Mouse (Mus musculus): ENCODE measurements around the gene Tarsl2. TPM values are rescaled to one million over a fixed set of nuclear protein-coding genes. Genes with fewer than 3 reads are reported as not detected.

Tarsl2 gene
- polyA plus RNA-seq, 1 experiment from 2014 or later, result 11.6 TPM

DNA sequence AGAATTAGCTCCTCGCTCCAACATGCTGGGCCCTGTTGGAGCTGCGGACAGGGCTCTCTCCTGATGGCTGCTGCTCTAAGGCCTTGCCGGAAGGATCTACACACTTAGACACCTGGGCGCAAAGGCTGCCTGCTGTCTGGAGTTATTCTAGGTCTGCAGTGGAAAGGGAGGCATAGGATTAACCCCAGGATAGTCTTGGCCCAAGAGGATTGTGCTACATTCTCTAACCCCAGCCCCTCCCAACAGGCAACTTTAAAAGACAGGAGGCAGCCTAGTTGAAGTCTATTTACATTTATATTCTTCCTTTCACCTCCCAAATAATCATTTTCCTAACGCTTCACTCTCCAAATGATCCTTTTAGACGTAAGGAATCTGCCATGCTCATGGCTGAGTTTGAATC, 8.9 kb upstream of the Tarsl2 start:
- no peak overlapping the region for H3K4me2 ChIP-seq (replicated peaks)
- no peaks in the 10 kb centered on the region for H3K9me3 ChIP-seq
- ATAC-seq (ENCODE audit: low FRiP score, low read depth), result no peak
- WGBS, result 82% methylated on average over 6 of the region's 6 CpGs
- H3K27ac ChIP-seq (replicated peaks), result no peak overlapping the region
- peaks cover 13% of the 10 kb centered on the region for H3K27me3 ChIP-seq
- no peaks in the 10 kb centered on the region for H3K36me3 ChIP-seq
- no peak overlapping the region for H3K9ac ChIP-seq (replicated peaks)
- H3K4me3 ChIP-seq, result no peak overlapping the region
- no peaks in the 10 kb centered on the region for H3K4me1 ChIP-seq

DNA sequence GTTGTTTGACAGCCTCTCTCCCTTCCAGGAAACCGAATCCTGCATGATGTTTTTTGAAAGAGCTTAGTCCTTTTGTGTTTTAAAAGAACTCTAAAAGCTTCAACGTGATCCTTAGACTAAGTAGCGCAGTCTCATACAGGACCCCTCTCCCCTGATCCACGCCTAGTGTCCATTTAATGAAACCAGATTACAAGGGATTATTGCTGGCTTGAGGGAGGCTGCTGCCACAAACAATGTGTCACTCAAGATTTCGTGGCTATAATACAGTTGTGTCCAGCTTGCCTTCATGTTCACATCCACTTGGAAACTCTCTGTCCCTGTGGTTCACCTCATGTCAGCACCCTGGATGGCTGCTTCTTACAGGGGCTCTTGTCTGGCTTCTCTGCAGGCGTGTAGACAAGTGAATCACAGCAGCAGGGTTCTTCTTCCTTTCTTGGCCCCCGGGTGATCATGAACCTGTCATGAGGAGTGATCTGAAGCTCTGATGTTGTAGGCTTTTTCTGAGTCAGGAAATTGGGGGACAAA, 8.3 kb upstream of the Tarsl2 start:
- Histone ChIP-seq H3K9ac (replicated peaks) (no peak overlapping the region), H3K9me3 (no peaks in the 10 kb centered on the region), H3K4me1 (no peaks in the 10 kb centered on the region), H3K4me3 (no peak overlapping the region), H3K36me3 (no peaks in the 10 kb centered on the region), H3K4me2 (replicated peaks) (no peak overlapping the region), H3K27me3 (peaks cover 13% of the 10 kb centered on the region), H3K27ac (replicated peaks) (no peak overlapping the region)
- ATAC-seq (ENCODE audit: low FRiP score, low read depth), result no peak
- WGBS, result 32% methylated on average over 7 of the region's 7 CpGs

DNA sequence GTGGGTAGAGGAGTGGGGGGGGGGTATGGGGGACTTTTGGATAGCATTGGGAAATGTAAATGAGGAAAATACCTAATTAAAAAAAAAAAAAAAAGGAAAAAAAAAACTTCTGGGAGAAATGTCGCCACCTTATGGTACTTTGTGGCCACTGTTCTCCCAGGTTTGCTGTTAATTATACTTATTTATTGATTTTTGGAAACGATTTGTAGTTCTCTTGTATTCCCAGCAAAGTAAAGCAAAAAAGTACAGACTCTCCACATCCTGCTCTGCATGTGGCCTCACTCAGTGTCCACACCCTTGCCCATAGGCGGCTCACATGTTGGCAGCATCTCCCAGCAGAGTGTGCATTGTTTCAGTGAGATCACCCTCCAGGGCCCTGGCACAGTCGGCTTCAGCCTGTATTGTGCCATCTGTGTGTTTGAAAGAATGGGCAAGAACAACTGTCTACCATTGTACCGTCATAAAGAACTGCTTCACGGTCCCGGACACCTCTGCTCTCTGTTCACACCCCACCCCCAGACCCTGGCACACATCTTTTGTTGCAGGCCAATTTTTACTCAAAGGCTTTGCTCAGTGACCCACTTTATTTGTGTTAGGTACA, 6.4 kb upstream of the Tarsl2 start:
- Histone ChIP-seq H3K27ac (replicated peaks) (no peak overlapping the region), H3K9ac (replicated peaks) (no peak overlapping the region), H3K4me1 (no peaks in the 10 kb centered on the region), H3K9me3 (no peaks in the 10 kb centered on the region), H3K36me3 (no peaks in the 10 kb centered on the region), H3K4me2 (replicated peaks) (no peak overlapping the region), H3K4me3 (no peak overlapping the region), H3K27me3 (peaks cover 15% of the 10 kb centered on the region)
- 64% methylated on average over 7 of the region's 7 CpGs for WGBS
- no peak for ATAC-seq (ENCODE audit: low FRiP score, low read depth)

DNA sequence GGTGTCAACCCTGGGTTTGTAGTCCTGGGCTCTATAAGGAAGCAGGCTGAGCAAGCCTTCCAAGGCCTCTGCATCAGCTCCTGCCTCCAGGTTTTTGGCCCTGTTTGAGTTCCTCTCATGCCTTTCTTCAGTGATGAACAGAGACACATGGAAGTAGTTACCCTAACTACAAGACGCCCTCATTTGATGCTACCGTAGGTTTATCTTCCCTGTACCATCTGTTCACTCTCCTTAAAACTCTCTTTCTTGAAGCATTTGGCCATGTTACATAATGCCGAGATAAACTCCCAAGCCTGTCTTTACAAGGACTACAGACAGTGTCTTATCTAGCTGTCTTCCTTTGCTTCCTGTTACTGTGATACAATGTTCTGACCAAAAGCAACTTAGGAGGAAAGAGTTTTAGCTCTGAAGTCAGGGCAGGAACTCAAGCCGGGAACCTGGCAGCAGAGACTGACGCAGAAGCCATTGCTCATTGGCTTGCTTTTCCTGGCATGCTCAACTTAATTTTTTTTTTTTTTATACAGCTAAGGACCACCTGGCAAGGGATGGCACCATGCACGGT, 4.8 kb upstream of the Tarsl2 start:
- H3K4me3 ChIP-seq, result no peak overlapping the region
- H3K4me2 ChIP-seq (replicated peaks), result no peak overlapping the region
- 86% methylated on average over 6 of the region's 6 CpGs for WGBS
- peaks cover 17% of the 10 kb centered on the region for H3K27me3 ChIP-seq
- no peak overlapping the region for H3K9ac ChIP-seq (replicated peaks)
- H3K27ac ChIP-seq (replicated peaks), result no peak overlapping the region
- 0 out of 2 replicates have a peak, but pooled peaks cover 5% of the 10 kb centered on the region for H3K4me1 ChIP-seq
- H3K36me3 ChIP-seq, result no peaks in the 10 kb centered on the region
- H3K9me3 ChIP-seq, result no peaks in the 10 kb centered on the region
- no peak for ATAC-seq (ENCODE audit: low FRiP score, low read depth)

DNA sequence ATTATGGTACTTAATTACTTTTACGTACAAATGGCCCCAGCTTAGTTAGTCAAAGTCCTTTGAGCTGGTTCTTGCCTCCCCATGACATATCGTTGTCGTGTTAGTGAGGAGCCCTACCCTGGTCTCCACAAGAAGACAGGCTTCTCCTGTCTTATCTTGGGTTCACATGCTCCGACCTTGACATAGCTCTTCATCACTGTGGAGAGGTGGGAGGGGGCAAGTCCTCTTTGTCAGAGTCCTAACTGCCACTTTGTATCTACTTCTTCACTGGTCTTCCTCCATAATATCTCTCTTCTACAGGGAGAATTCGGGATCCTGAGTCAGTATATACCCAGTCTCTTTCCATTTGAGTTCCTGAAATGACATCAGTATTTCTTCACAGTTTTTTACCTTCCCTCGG, 4.0 kb upstream of the Tarsl2 start:
- H3K36me3 ChIP-seq, result no peaks in the 10 kb centered on the region
- H3K4me2 ChIP-seq (replicated peaks), result no peak overlapping the region
- 0 out of 2 replicates have a peak, but pooled peaks cover 5% of the 10 kb centered on the region for H3K4me1 ChIP-seq
- H3K9me3 ChIP-seq, result no peaks in the 10 kb centered on the region
- peaks cover 17% of the 10 kb centered on the region for H3K27me3 ChIP-seq
- no peak overlapping the region for H3K27ac ChIP-seq (replicated peaks)
- no peak for ATAC-seq (ENCODE audit: low FRiP score, low read depth)
- WGBS, result 85% methylated on average over 6 of the region's 6 CpGs
- no peak overlapping the region for H3K4me3 ChIP-seq
- no peak overlapping the region for H3K9ac ChIP-seq (replicated peaks)

DNA sequence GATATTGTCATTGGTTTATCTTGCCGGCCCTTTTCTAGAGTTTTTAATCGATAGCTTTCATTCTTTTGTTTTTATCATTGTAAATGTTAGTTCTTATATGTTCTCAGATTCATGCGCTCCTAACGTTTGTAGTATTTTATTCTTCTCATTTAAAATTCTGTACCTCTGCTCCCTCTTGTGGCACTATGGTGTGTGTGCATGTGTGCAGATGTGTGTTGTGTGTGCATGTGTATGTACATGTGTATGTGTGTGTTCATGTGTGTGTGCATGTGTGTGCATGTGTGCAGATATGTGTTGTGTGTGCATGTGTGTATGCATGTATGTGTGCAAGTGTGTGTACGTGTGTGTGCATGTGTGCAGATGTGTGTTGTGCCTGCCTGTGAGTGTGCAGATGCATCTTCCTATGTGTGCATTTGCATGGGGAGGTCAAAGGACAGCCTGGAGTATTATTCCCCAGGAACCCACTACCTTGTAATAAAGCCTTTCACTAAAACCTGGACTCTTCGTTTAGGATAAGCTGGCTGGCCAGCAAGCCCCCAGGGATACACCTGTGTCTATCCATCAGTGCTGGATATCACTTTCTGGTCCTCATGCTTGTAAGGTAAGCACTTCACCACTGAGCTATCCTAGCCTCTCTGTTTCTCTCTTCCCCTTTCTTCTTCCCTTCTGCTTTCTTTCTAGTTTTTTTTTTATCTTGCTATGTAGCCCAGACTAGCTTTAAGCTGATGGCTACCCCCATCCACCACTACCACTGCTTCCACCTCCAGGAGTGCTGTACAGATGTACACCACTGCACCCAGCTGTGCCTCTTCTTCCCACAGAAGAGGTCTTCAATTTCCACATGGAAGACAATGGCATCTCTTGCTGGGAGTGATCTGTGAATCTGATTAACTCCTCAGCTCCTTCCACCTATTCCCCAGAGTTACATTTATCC, 2.1 kb upstream of the Tarsl2 start:
- no peak overlapping the region for H3K27ac ChIP-seq (replicated peaks)
- 74% methylated on average over 6 of the region's 6 CpGs for WGBS
- H3K9ac ChIP-seq (replicated peaks), result no peak overlapping the region
- H3K4me1 ChIP-seq, result 0 out of 2 replicates have a peak, but pooled peaks cover 5% of the 10 kb centered on the region
- no peak overlapping the region for H3K4me2 ChIP-seq (replicated peaks)
- no peaks in the 10 kb centered on the region for H3K36me3 ChIP-seq
- ATAC-seq (ENCODE audit: low FRiP score, low read depth), result no peak
- no peak overlapping the region for H3K4me3 ChIP-seq
- no peaks in the 10 kb centered on the region for H3K9me3 ChIP-seq
- H3K27me3 ChIP-seq, result peaks cover 17% of the 10 kb centered on the region

DNA sequence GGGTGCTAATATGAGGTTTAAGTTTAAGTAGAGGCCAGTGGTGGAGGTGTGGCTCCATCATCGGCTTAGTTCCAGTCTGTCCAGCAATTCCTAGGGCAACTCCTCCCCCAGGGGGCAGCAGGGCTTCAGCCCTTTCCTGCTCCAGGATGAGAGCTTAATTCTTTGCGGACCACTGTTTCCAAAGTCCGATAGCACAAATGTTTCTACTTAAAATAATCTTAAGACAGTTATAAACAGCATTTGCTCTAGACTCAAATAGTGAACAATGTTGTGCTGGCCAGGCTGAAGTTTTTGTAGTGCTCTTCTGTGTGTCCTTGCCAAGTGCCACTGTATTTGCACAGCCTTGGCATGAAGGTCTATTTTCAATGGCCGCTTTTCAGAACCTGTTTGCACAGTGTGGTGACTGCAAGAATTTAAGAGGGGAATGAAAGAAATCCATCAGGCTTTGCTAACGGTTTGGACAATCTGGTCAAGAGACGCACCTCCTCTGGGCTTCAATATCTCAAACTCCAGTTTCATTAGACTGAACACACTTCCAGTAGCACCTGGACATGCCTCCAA, 757 bp upstream of the Tarsl2 start:
- Histone ChIP-seq H3K27ac (replicated peaks) (no peak overlapping the region), H3K9ac (replicated peaks) (no peak overlapping the region; the same call in 1 of the 2 replicates), H3K27me3 (peaks cover 14% of the 10 kb centered on the region), H3K36me3 (0 out of 2 replicates have a peak, but pooled peaks cover 5% of the 10 kb centered on the region), H3K4me2 (replicated peaks) (peak overlapping the region; percentile 65), H3K4me3 (peak overlapping the region; percentile 60), H3K4me1 (0 out of 2 replicates have a peak, but pooled peaks cover 5% of the 10 kb centered on the region), H3K9me3 (no peaks in the 10 kb centered on the region)
- WGBS, result 33% methylated on average over 6 of the region's 6 CpGs
- peak; percentile 17; the same call in 1 of the 2 replicates for ATAC-seq (ENCODE audit: low FRiP score, low read depth)

DNA sequence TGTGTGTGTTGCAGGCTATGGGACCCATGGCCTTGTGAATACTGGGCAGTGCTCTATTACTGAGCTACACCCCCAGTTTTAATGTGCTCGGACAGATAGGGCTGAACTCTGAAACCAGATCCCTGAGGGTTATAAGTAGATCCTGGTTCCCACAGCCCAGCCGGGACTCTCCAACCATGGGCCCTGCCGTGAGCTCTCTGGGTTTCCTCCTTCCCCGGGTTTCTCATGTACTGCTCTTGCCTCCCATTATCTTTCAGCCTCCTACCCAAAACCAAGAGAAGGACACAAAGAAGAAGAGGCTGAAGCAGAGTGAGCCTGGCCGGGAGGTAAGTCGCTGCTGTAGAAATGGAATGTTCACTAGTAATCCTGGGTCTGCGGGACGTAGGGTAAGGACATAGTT, 1.3 kb downstream of the Tarsl2 start:
- no peak for ATAC-seq (ENCODE audit: low FRiP score, low read depth)
- Histone ChIP-seq H3K4me1 (0 out of 2 replicates have a peak, but pooled peaks cover 5% of the 10 kb centered on the region), H3K27me3 (peaks cover 14% of the 10 kb centered on the region), H3K4me2 (replicated peaks) (no peak overlapping the region), H3K27ac (replicated peaks) (no peak overlapping the region), H3K9me3 (peaks cover 3% of the 10 kb centered on the region; the same call in 1 of the 2 replicates), H3K36me3 (peaks cover 17% of the 10 kb centered on the region), H3K4me3 (no peak overlapping the region), H3K9ac (replicated peaks) (no peak overlapping the region)
- 86% methylated on average over 8 of the region's 8 CpGs for WGBS

DNA sequence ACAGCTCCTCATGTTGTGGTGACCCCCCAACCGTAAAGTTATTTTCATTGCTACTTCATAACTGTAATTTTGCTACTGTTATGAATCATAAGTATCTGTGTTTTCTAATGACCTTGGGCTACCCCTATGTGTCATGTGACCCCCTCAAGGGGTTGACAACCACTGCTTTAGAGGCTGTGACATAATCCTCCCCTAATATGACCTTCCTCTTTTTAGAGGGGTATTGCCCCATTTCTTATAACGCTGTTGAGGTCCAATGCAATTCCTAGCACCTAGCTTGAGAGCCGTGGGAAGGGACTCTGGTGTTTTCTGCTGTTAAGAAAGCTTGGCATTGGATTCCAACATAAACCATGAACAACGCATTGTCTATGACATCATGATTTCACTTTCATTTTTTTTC, 6.0 kb downstream of the Tarsl2 start:
- peaks cover 3% of the 10 kb centered on the region; the same call in 1 of the 2 replicates for H3K9me3 ChIP-seq
- 94% methylated on average over 4 of the region's 4 CpGs for WGBS
- no peak overlapping the region for H3K4me2 ChIP-seq (replicated peaks)
- H3K4me1 ChIP-seq, result no peaks in the 10 kb centered on the region
- H3K4me3 ChIP-seq, result no peak overlapping the region
- no peak for ATAC-seq (ENCODE audit: low FRiP score, low read depth)
- no peak overlapping the region for H3K27ac ChIP-seq (replicated peaks)
- no peaks in the 10 kb centered on the region for H3K27me3 ChIP-seq
- H3K9ac ChIP-seq (replicated peaks), result no peak overlapping the region
- peaks cover 28% of the 10 kb centered on the region for H3K36me3 ChIP-seq

DNA sequence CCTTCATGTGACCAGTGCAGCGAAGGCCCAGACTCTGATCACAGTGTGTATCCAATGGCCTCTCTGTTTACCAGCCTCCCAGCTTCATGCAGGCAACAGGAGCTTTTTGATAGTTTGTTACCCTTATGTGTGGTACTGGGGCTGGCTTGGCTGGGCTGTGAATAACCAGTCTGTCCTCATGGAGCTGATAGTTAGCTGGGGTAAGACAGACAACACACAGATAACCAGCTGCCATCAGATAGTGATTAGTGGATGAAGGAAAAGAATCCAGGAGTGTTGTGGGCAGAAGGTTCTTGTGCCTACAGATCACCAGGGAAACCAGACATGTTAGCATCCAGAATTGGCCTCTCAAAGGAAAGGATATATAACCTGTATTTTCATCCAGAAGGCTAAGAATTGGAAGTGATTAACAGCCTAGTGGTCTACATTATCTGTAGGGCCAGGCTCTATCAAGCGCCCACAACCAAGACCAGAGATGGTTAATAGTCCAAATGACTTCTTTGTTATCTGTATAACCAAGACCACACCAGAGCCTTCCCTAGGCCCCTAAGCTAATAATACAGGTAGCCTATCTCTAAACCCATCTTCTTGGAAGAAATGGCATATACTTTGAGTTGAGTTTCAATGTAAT, 12.9 kb downstream of the Tarsl2 start:
- Histone ChIP-seq H3K9ac (replicated peaks) (no peak overlapping the region), H3K27ac (replicated peaks) (no peak overlapping the region), H3K9me3 (no peaks in the 10 kb centered on the region), H3K4me1 (no peaks in the 10 kb centered on the region), H3K4me3 (no peak overlapping the region), H3K27me3 (no peaks in the 10 kb centered on the region), H3K36me3 (peaks cover 11% of the 10 kb centered on the region), H3K4me2 (replicated peaks) (no peak overlapping the region)
- no peak for ATAC-seq (ENCODE audit: low FRiP score, low read depth)
- WGBS, result 93% methylated on average over 2 of the region's 2 CpGs

DNA sequence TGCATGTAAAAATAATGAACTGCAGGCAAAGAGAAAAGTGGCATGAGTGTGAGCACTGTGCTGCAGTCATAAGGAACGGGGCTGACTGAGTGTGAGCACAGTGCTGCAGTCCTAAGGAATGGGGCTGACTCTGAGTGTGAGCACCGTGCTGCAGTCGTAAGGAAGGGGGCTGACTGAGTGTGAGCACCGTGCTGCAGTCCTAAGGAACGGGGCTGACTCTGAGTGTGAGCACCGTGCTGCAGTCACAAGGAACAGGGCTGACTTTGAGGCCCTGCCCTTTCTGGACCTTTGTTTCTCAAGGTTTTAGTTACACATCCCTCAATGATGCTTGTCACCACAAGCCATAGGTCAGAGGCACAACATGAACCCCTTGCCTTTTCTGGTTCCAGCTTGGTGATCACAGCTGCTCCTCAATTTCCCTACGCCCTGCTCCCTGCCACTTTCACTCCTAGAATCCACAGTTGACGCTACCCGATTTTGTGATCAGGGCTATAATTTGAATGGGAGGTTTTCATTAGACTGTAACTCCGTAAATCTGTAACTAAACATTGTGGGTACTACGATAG, 18.6 kb downstream of the Tarsl2 start:
- Histone ChIP-seq H3K36me3 (peaks cover 23% of the 10 kb centered on the region), H3K4me2 (replicated peaks) (no peak overlapping the region)
- 88% methylated on average over 11 of the region's 11 CpGs for WGBS

More for the DNA sequence above, 18.6 kb downstream of the Tarsl2 start:
- no peak overlapping the region for H3K9ac ChIP-seq (replicated peaks)
- no peaks in the 10 kb centered on the region for H3K4me1 ChIP-seq
- H3K27ac ChIP-seq (replicated peaks), result no peak overlapping the region
- H3K9me3 ChIP-seq, result no peaks in the 10 kb centered on the region
- ATAC-seq (ENCODE audit: low FRiP score, low read depth), result no peak
- H3K4me3 ChIP-seq, result no peak overlapping the region
- H3K27me3 ChIP-seq, result no peaks in the 10 kb centered on the region
